Mouse (Mus musculus) G1E (cell line): Measurements from ENCODE around the gene Man2a2.

Experiments
- CTCF ChIP-seq: IDR thresholded peaks from 2 replicates; pipeline ENCODE4 v1.5.1; 2012; ENCODE audit warnings: low read depth, low read length, inconsistent platforms, mixed read lengths
- GATA1 ChIP-seq: IDR thresholded peaks from 2 replicates; pipeline ENCODE4 v1.6.1; 2012; ENCODE audit warnings: borderline replicate concordance, low read length, inconsistent platforms, mixed read lengths
- POLR2AphosphoS5 ChIP-seq: IDR thresholded peaks from 2 replicates; pipeline ENCODE4 v1.6.1; 2012; ENCODE audit warnings: low read depth, low read length, inconsistent platforms; ENCODE audit not compliant: insufficient replicate concordance
- TAL1 ChIP-seq: conservative IDR thresholded peaks from 2 replicates; pipeline ENCODE4 v1.6.1; 2012; ENCODE audit warnings: low read depth, low read length, inconsistent platforms, mixed read lengths

DNA sequence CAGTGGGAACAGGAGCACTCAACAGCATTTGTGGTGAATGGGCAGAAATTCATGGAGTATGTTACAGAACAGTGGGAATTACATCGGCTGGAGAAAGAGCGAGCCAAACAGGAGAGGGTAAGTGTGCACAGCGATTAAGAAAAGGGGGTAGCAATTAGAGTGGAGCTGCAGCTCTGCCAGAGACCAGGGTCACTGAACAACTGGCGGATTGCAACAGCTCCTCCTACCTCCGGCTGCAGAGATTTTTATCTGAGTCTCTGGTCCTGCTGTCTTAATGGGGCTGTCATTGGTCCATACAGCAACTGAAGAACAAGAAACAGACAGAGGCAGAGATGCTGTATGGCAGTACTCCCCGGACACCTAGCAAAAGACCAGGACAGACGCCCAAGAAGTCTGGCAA is 60.4 kb downstream of the Man2a2 start:
- no peak for TF ChIP-seq POLR2AphosphoS5
- TF ChIP-seq GATA1 = no peak
- no peak for TF ChIP-seq CTCF
- no peak for TF ChIP-seq TAL1
